Mouse (Mus musculus): ENCODE results near the gene Gm20828.
"Not testable (repeated sequence)": the region's sequence is repeated elsewhere in the genome, so short reads cannot be mapped to it uniquely, and the experiment has no call there.

Gene Gm20828

GRCm38 (mm10) chrY:11199274-11199673 lies at the start of gene Gm20828:
Gene Gm20828 (minus strand): TSS chrY:11199374.
- POLR2A ChIA-PET, CTCF ChIA-PET: not testable (repeated sequence)

Measured in embryonic stem cell, embryonic (primary cell).